Mouse (Mus musculus): Measurements from ENCODE around the gene Gm20683. TPM values are rescaled to one million over a fixed set of nuclear protein-coding genes. Genes with fewer than 3 reads are reported as not detected.

The Gm20683 gene
- polyA plus RNA-seq, 1 experiment from 2014 or later = 14.0 TPM

GRCm38 (mm10) chr17:25796211-25796771 lies 45.3 kb downstream of the Gm20683 start:
- under 1% methylated on average over 37 of the region's 37 CpGs for WGBS
- Histone ChIP-seq H3K9ac (peak overlapping the region; percentile 36), H3K9me3 (no peaks in the 10 kb centered on the region), H3K36me3 (no peaks in the 10 kb centered on the region), H3K4me2 (peak overlapping the region; percentile 92), H3K4me1 (replicated peaks) (peaks cover 49% of the 10 kb centered on the region), H3K27me3 (peaks cover 9% of the 10 kb centered on the region; the same call in 1 of the 2 replicates), H3K4me3 (peak overlapping the region; percentile 52), H3K27ac (replicated peaks) (peak overlapping the region; percentile 95)
- ATAC-seq (ENCODE audit: low FRiP score, low read depth) = no peak

- peak; percentile 62 for ATAC-seq (ENCODE audit: low FRiP score, low read depth)
- peaks cover 55% of the 10 kb centered on the region for H3K4me1 ChIP-seq (replicated peaks)
- H3K4me3 ChIP-seq = peak within 1 kb of the TSS; percentile 52
- H3K9ac ChIP-seq = peak within 1 kb of the TSS; percentile 36
- WGBS = 4% methylated on average over 6 of the region's 6 CpGs
- H3K4me2 ChIP-seq = peak within 1 kb of the TSS; percentile 92
- H3K9me3 ChIP-seq = no peaks in the 10 kb centered on the region
- no peaks in the 10 kb centered on the region for H3K36me3 ChIP-seq
- peaks cover 9% of the 10 kb centered on the region; the same call in 1 of the 2 replicates for H3K27me3 ChIP-seq
- H3K27ac ChIP-seq (replicated peaks) = peak within 1 kb of the TSS; percentile 95
Measured at GRCm38 (mm10) chr17:25795609-25796092, 45.9 kb downstream of the Gm20683 start, which contains the start of gene AC134908.4. AC134908.4 (minus strand) TSS chr17:25795659.

GRCm38 (mm10) chr17:25794998-25795397 lies 46.6 kb downstream of the Gm20683 start:
- 39% methylated on average over 17 of the region's 17 CpGs for WGBS
- no peaks in the 10 kb centered on the region for H3K36me3 ChIP-seq
- H3K9ac ChIP-seq = 0 out of 2 replicates have a peak overlapping the region, but pooled peaks have one; percentile 30
- ATAC-seq (ENCODE audit: low FRiP score, low read depth) = no peak
- H3K4me1 ChIP-seq (replicated peaks) = peaks cover 59% of the 10 kb centered on the region
- H3K9me3 ChIP-seq = no peaks in the 10 kb centered on the region
- H3K4me2 ChIP-seq = peak overlapping the region; percentile 92
- H3K4me3 ChIP-seq = peak overlapping the region; percentile 52
- peak overlapping the region; percentile 95 for H3K27ac ChIP-seq (replicated peaks)
- peaks cover 9% of the 10 kb centered on the region; the same call in 1 of the 2 replicates for H3K27me3 ChIP-seq

- peaks cover 59% of the 10 kb centered on the region for H3K4me1 ChIP-seq (replicated peaks)
- WGBS = 13% methylated on average over 13 of the region's 13 CpGs
- no peak for ATAC-seq (ENCODE audit: low FRiP score, low read depth)
- peak overlapping the region; percentile 95 for H3K27ac ChIP-seq (replicated peaks)
- peaks cover 9% of the 10 kb centered on the region; the same call in 1 of the 2 replicates for H3K27me3 ChIP-seq
- H3K4me2 ChIP-seq = peak overlapping the region; percentile 92
- no peaks in the 10 kb centered on the region for H3K9me3 ChIP-seq
- 0 out of 2 replicates have a peak overlapping the region, but pooled peaks have one; percentile 30 for H3K9ac ChIP-seq
- peaks cover 6% of the 10 kb centered on the region; the same call in 1 of the 2 replicates for H3K36me3 ChIP-seq
- 0 out of 2 replicates have a peak overlapping the region, but pooled peaks have one; percentile 52 for H3K4me3 ChIP-seq
Measured at GRCm38 (mm10) chr17:25794197-25794596, 47.4 kb downstream of the Gm20683 start.

- under 1% methylated on average over 14 of the region's 14 CpGs for WGBS
- H3K36me3 ChIP-seq = peaks cover 9% of the 10 kb centered on the region; the same call in 1 of the 2 replicates
- H3K4me2 ChIP-seq = peak within 1 kb of the TSS; percentile 92
- peak; percentile 65 for ATAC-seq (ENCODE audit: low FRiP score, low read depth)
- H3K4me1 ChIP-seq (replicated peaks) = peaks cover 59% of the 10 kb centered on the region
- peak within 1 kb of the TSS; percentile 88 for H3K9ac ChIP-seq
- H3K9me3 ChIP-seq = no peaks in the 10 kb centered on the region
- peak within 1 kb of the TSS; percentile 84 for H3K4me3 ChIP-seq
- H3K27me3 ChIP-seq = peaks cover 9% of the 10 kb centered on the region; the same call in 1 of the 2 replicates
- peak within 1 kb of the TSS; percentile 95 for H3K27ac ChIP-seq (replicated peaks)
Measured at GRCm38 (mm10) chr17:25792615-25793014, 48.9 kb downstream of the Gm20683 start, which contains the start of gene Fam173a. Fam173a (minus strand) TSS chr17:25792901.

- ATAC-seq (ENCODE audit: low FRiP score, low read depth) = peak; percentile 57
- WGBS = under 1% methylated on average over 45 of the region's 45 CpGs
Measured at GRCm38 (mm10) chr17:25791843-25792527, 49.6 kb downstream of the Gm20683 start.

GRCm38 (mm10) chr17:25791320-25791842 lies 50.2 kb downstream of the Gm20683 start:
- peak overlapping the region; percentile 88 for H3K9ac ChIP-seq
- peak overlapping the region; percentile 84 for H3K4me3 ChIP-seq
- H3K4me1 ChIP-seq (replicated peaks) = peaks cover 47% of the 10 kb centered on the region
- H3K4me2 ChIP-seq = peak overlapping the region; percentile 92
- peak overlapping the region; percentile 95 for H3K27ac ChIP-seq (replicated peaks)
- no peaks in the 10 kb centered on the region for H3K9me3 ChIP-seq
- peaks cover 6% of the 10 kb centered on the region; the same call in 1 of the 2 replicates for H3K27me3 ChIP-seq
- H3K36me3 ChIP-seq = peaks cover 9% of the 10 kb centered on the region; the same call in 1 of the 2 replicates
- WGBS = 22% methylated on average over 19 of the region's 19 CpGs
- no peak for ATAC-seq (ENCODE audit: low FRiP score, low read depth)

More at GRCm38 (mm10) chr17:25791843-25792527, 49.6 kb downstream of the Gm20683 start:
- Histone ChIP-seq H3K4me1 (replicated peaks) (peaks cover 53% of the 10 kb centered on the region), H3K36me3 (peaks cover 9% of the 10 kb centered on the region; the same call in 1 of the 2 replicates), H3K9ac (peak overlapping the region; percentile 88), H3K9me3 (no peaks in the 10 kb centered on the region), H3K27me3 (peaks cover 9% of the 10 kb centered on the region; the same call in 1 of the 2 replicates), H3K4me2 (peak overlapping the region; percentile 92), H3K4me3 (peak overlapping the region; percentile 84), H3K27ac (replicated peaks) (peak overlapping the region; percentile 95)

GRCm38 (mm10) chr17:25786781-25787504 lies 54.6 kb downstream of the Gm20683 start:
- Histone ChIP-seq H3K27me3 (no peaks in the 10 kb centered on the region), H3K27ac (replicated peaks) (no peak overlapping the region), H3K36me3 (peaks cover 23% of the 10 kb centered on the region), H3K9ac (no peak overlapping the region), H3K4me2 (no peak overlapping the region), H3K4me3 (no peak overlapping the region), H3K9me3 (no peaks in the 10 kb centered on the region), H3K4me1 (replicated peaks) (peaks cover 44% of the 10 kb centered on the region)
- ATAC-seq (ENCODE audit: low FRiP score, low read depth) = no peak
- WGBS = 92% methylated on average over 9 of the region's 9 CpGs

GRCm38 (mm10) chr17:25786280-25786679 lies 55.3 kb downstream of the Gm20683 start, which contains the start of gene Ccdc78:
Ccdc78 (plus strand) TSS chr17:25786580.
- Histone ChIP-seq H3K9ac (peak within 1 kb of the TSS; percentile 66), H3K36me3 (peaks cover 28% of the 10 kb centered on the region), H3K9me3 (no peaks in the 10 kb centered on the region), H3K27me3 (no peaks in the 10 kb centered on the region), H3K27ac (replicated peaks) (peak within 1 kb of the TSS; percentile 94), H3K4me2 (peak within 1 kb of the TSS; percentile 79), H3K4me3 (peak within 1 kb of the TSS; percentile 86), H3K4me1 (replicated peaks) (peaks cover 40% of the 10 kb centered on the region)
- ATAC-seq (ENCODE audit: low FRiP score, low read depth) = no peak
- 84% methylated on average over 3 of the region's 3 CpGs for WGBS

- H3K4me1 ChIP-seq (replicated peaks) = peaks cover 30% of the 10 kb centered on the region
- H3K4me3 ChIP-seq = peak within 1 kb of the TSS; percentile 86
- H3K36me3 ChIP-seq = peaks cover 33% of the 10 kb centered on the region
- WGBS = under 1% methylated on average over 23 of the region's 23 CpGs
- H3K27me3 ChIP-seq = no peaks in the 10 kb centered on the region
- H3K9ac ChIP-seq = peak within 1 kb of the TSS; percentile 66
- no peaks in the 10 kb centered on the region for H3K9me3 ChIP-seq
- ATAC-seq (ENCODE audit: low FRiP score, low read depth) = peak; percentile 87
- peak within 1 kb of the TSS; percentile 94 for H3K27ac ChIP-seq (replicated peaks)
- H3K4me2 ChIP-seq = peak within 1 kb of the TSS; percentile 79
Measured at GRCm38 (mm10) chr17:25785281-25785745, 56.2 kb downstream of the Gm20683 start, which contains the start of gene Haghl. Haghl (minus strand) TSS chr17:25785673.

Measured in hindbrain, embryonic 15.5 days (tissue).